31 mouse cellular contexts compared by ENCODE assay signal in genomic region chr6:81910302-81910855, GRCm38 (mm10). TPM values are rescaled to one million over a fixed set of nuclear protein-coding genes. Genes with fewer than 3 reads are reported as not detected.
DNase-seq lines count a peak whose midpoint lies in the region; ATAC-seq and TF ChIP-seq lines count a peak whose summit lies in the region.
"Had no signal": no experiment of that assay in that cellular context is flagged by ENCODE, and none has a peak within 500 bp of the region (broad histone marks: within the 10 kb centered on the region; RNA-seq: fewer than 3 reads in every experiment).

No protein-coding gene starts in this region.

- H3K36me3 ChIP-seq in CH12.LX (replicated peaks in 1 of 2; ENCODE audit: control insufficient read depth in 1 of 2, insufficient read depth in 1 of 2, low read length in 1 of 2) (no peaks in the 10 kb centered on the region), ES-Bruce4 (ENCODE audit: control insufficient read depth, insufficient read depth, low read length, poor library complexity, severe bottlenecking) (no peaks in the 10 kb centered on the region)
- no peaks in the 10 kb centered on the region for H3K36me3 ChIP-seq in hindbrain, embryonic 10.5 days
- H3K36me3 ChIP-seq in midbrain, embryonic 13.5 days: no peaks in the 10 kb centered on the region
- H3K36me3 ChIP-seq: embryonic facial prominence, embryonic 10.5 days; embryonic facial prominence, embryonic 15.5 days; forebrain, embryonic 12.5 days; heart, embryonic 10.5 days; heart, embryonic 15.5 days; hindbrain, embryonic 13.5 days; kidney, embryonic 15.5 days; limb, embryonic 10.5 days; limb, embryonic 15.5 days; liver, embryonic 13.5 days; midbrain, embryonic 12.5 days; stomach, embryonic 15.5 days had no signal

- 87% methylated on average over 25 of the region's 25 CpGs for WGBS in hindbrain, embryonic 10.5 days
- 91% methylated on average over 25 of the region's 25 CpGs for WGBS in midbrain, embryonic 13.5 days

- ATAC-seq in midbrain, embryonic 13.5 days: no peak
- ATAC-seq: CD4-positive, CD25-positive, alpha-beta regulatory T cell, adult 4 months; lung, postnatal 0 days had no signal

- DNase-seq in CH12.LX (ENCODE audit: extremely low read depth) (no peak), ZHBTc4 (ENCODE audit: low read depth, low spot score) (peak; percentile 41)
- DNase-seq in testis, postnatal 10 days (ENCODE audit: low spot score): peak; percentile 33
- DNase-seq in hindbrain, embryonic 10.5 days (ENCODE audit: low spot score): no peak
- no peak for DNase-seq in cerebellum, adult 11 months
- DNase-seq: adrenal gland, adult 8-10 months; cerebellum, adult 9-10 months; gastrocnemius, postnatal 10 days; kidney, adult 11 months; kidney, postnatal 25 days; liver, embryonic 13.5 days; lung, adult 18-20 months; lung, postnatal 4 days; right cerebral cortex, postnatal 25 days; thymus, postnatal 4 days had no signal

- TF ChIP-seq CTCF in CH12.LX (conservative IDR thresholded peaks at IDR 0.05 in 1 of 2, IDR thresholded peaks at IDR 0.05 in 1 of 2; ENCODE audit: low read depth in 2 of 2, low read length in 2 of 2) (peak in 1 of 2 experiments; percentile 30; a peak in 2 of 4 replicates), ES-Bruce4 (IDR thresholded peaks at IDR 0.05; ENCODE audit: low read depth, low read length) (no peak)

- peak; percentile 26 for TF ChIP-seq RAD21 in CH12.LX (IDR thresholded peaks at IDR 0.05; ENCODE audit: low read depth, low read length)

- H3K9me3 ChIP-seq in CH12.LX (replicated peaks; ENCODE audit: low read length) (peaks cover 2% of the 10 kb centered on the region), ES-Bruce4 (replicated peaks; ENCODE audit: control insufficient read depth, insufficient read depth, low read length, poor library complexity, severe bottlenecking) (no peaks in the 10 kb centered on the region)
- H3K9me3 ChIP-seq in hindbrain, embryonic 10.5 days: no peaks in the 10 kb centered on the region
- H3K9me3 ChIP-seq in midbrain, embryonic 13.5 days: no peaks in the 10 kb centered on the region
- H3K9me3 ChIP-seq: embryonic facial prominence, embryonic 10.5 days; embryonic facial prominence, embryonic 15.5 days; forebrain, embryonic 12.5 days; heart, embryonic 10.5 days; heart, embryonic 15.5 days; hindbrain, embryonic 13.5 days; kidney, embryonic 15.5 days; limb, embryonic 10.5 days; limb, embryonic 15.5 days; liver, embryonic 13.5 days; megakaryocyte, embryonic 14.5 days; midbrain, embryonic 12.5 days; stomach, embryonic 15.5 days had no signal

- no peak overlapping the region for H3K9ac ChIP-seq in CH12.LX (ENCODE audit: insufficient read depth, low read depth)
- no peak overlapping the region for H3K9ac ChIP-seq in ES-Bruce4 (ENCODE audit: low read depth, poor library complexity, severe bottlenecking)
- H3K9ac ChIP-seq in midbrain, embryonic 13.5 days (replicated peaks): no peak overlapping the region
- H3K9ac ChIP-seq: embryonic facial prominence, embryonic 15.5 days; forebrain, embryonic 12.5 days; heart, embryonic 15.5 days; hindbrain, embryonic 13.5 days; kidney, embryonic 15.5 days; limb, embryonic 15.5 days; liver, embryonic 13.5 days; midbrain, embryonic 12.5 days; stomach, embryonic 15.5 days had no signal

- H3K27me3 ChIP-seq in CH12.LX (replicated peaks): peaks cover 9% of the 10 kb centered on the region
- H3K27me3 ChIP-seq in ES-Bruce4 (ENCODE audit: control insufficient read depth, insufficient read depth, low read length, poor library complexity, severe bottlenecking): no peaks in the 10 kb centered on the region
- no peaks in the 10 kb centered on the region for H3K27me3 ChIP-seq in hindbrain, embryonic 10.5 days (ENCODE audit: insufficient read depth, poor library complexity, severe bottlenecking)
- H3K27me3 ChIP-seq in midbrain, embryonic 13.5 days: no peaks in the 10 kb centered on the region
- H3K27me3 ChIP-seq: embryonic facial prominence, embryonic 15.5 days; forebrain, embryonic 12.5 days; heart, embryonic 15.5 days; hindbrain, embryonic 13.5 days; kidney, embryonic 15.5 days; limb, embryonic 15.5 days; liver, embryonic 13.5 days; midbrain, embryonic 12.5 days; stomach, embryonic 15.5 days had no signal

- H3K4me3 ChIP-seq in CH12.LX (replicated peaks in 1 of 3; ENCODE audit: low read depth in 2 of 3, low read length in 2 of 3, poor library complexity in 1 of 3): no peak overlapping the region
- peak overlapping the region; percentile 35 for H3K4me3 ChIP-seq in ES-Bruce4 (ENCODE audit: low read depth, low read length)
- H3K4me3 ChIP-seq in hindbrain, embryonic 10.5 days: no peak overlapping the region
- H3K4me3 ChIP-seq in midbrain, embryonic 13.5 days (replicated peaks): no peak overlapping the region
- H3K4me3 ChIP-seq: embryonic facial prominence, embryonic 10.5 days; embryonic facial prominence, embryonic 15.5 days; forebrain, embryonic 12.5 days; heart, embryonic 10.5 days; heart, embryonic 15.5 days; hindbrain, embryonic 13.5 days; kidney, embryonic 15.5 days; limb, embryonic 10.5 days; limb, embryonic 15.5 days; liver, embryonic 13.5 days; megakaryocyte, embryonic 14.5 days; midbrain, embryonic 12.5 days; stomach, embryonic 15.5 days had no signal

- H3K79me2 ChIP-seq in CH12.LX (replicated peaks; ENCODE audit: control insufficient read depth, extremely low read depth, insufficient read depth, poor library complexity, severe bottlenecking): no peaks in the 10 kb centered on the region

- H3K4me1 ChIP-seq in CH12.LX (ENCODE audit: control insufficient read depth in 1 of 2, insufficient read depth in 2 of 2) (no peaks in the 10 kb centered on the region), ES-Bruce4 (ENCODE audit: control insufficient read depth, insufficient read depth, low read length) (no peaks in the 10 kb centered on the region)
- no peaks in the 10 kb centered on the region for H3K4me1 ChIP-seq in hindbrain, embryonic 10.5 days (replicated peaks)
- H3K4me1 ChIP-seq in midbrain, embryonic 13.5 days (replicated peaks): no peaks in the 10 kb centered on the region
- H3K4me1 ChIP-seq: embryonic facial prominence, embryonic 10.5 days; embryonic facial prominence, embryonic 15.5 days; forebrain, embryonic 12.5 days; heart, embryonic 10.5 days; heart, embryonic 15.5 days; hindbrain, embryonic 13.5 days; kidney, embryonic 15.5 days; limb, embryonic 10.5 days; limb, embryonic 15.5 days; liver, embryonic 13.5 days; megakaryocyte, embryonic 14.5 days; midbrain, embryonic 12.5 days; stomach, embryonic 15.5 days had no signal

- dilution Hi-C loops in CH12.LX (cut with MboI; ENCODE audit: extremely low pct_ligation_motif_present, extremely low pct_unique_long_range_greater_than_20kb, low sequenced_read_pairs): no loop called here

- H3K27ac ChIP-seq in CH12.LX (ENCODE audit: insufficient read depth, low read depth) (no peak overlapping the region), ES-Bruce4 (ENCODE audit: insufficient read depth, low read length) (no peak overlapping the region)
- no peak overlapping the region for H3K27ac ChIP-seq in hindbrain, embryonic 10.5 days
- no peak overlapping the region for H3K27ac ChIP-seq in midbrain, embryonic 13.5 days
- H3K27ac ChIP-seq: embryonic facial prominence, embryonic 10.5 days; embryonic facial prominence, embryonic 15.5 days; forebrain, embryonic 12.5 days; heart, embryonic 10.5 days; heart, embryonic 15.5 days; hindbrain, embryonic 13.5 days; kidney, embryonic 15.5 days; limb, embryonic 10.5 days; limb, embryonic 15.5 days; liver, embryonic 13.5 days; midbrain, embryonic 12.5 days; stomach, embryonic 15.5 days had no signal

- in situ Hi-C loops in CH12.LX (cut with MboI; ENCODE audit: low pct_ligation_motif_present, low pct_unique_long_range_greater_than_20kb, low sequenced_read_pairs): no loop called here

- H3K4me2 ChIP-seq in CH12.LX (ENCODE audit: insufficient read depth, low read depth, poor library complexity, severe bottlenecking): no peak overlapping the region
- no peak overlapping the region for H3K4me2 ChIP-seq in midbrain, embryonic 13.5 days (replicated peaks)
- H3K4me2 ChIP-seq: embryonic facial prominence, embryonic 15.5 days; forebrain, embryonic 12.5 days; heart, embryonic 15.5 days; hindbrain, embryonic 13.5 days; kidney, embryonic 15.5 days; limb, embryonic 15.5 days; liver, embryonic 13.5 days; midbrain, embryonic 12.5 days; stomach, embryonic 15.5 days had no signal

- TF ChIP-seq EP300 in CH12.LX (IDR thresholded peaks at IDR 0.05; ENCODE audit: low read length) (no peak), ES-Bruce4 (IDR thresholded peaks at IDR 0.05; ENCODE audit: insufficient read depth, low read depth, low read length) (no peak)

- TF ChIP-seq POLR2A in CH12.LX (IDR thresholded peaks at IDR 0.05; ENCODE audit: low read depth, low read length) (no peak), ES-Bruce4 (IDR thresholded peaks at IDR 0.05; ENCODE audit: insufficient read depth, low read length) (no peak)

TF ChIP-seq in CH12.LX, 34 proteins besides CTCF, POLR2A, EP300 and RAD21:
- TF ChIP-seq MEF2A (IDR thresholded peaks at IDR 0.05; ENCODE audit: borderline replicate concordance, low read depth, low read length) (no peak), KAT2A (IDR thresholded peaks at IDR 0.05; ENCODE audit: insufficient replicate concordance, low read length) (no peak)

RNA-seq across cellular contexts. Expression of gene Gcfc2, which starts 13.1 kb away (rescaled TPM):
- total RNA-seq in CH12.LX (2012; rRNA removed): 11.3 and 13.5 TPM in 2 replicates
- total RNA-seq in CH12.LX (2014; rRNA removed): 14.6 and 17.6 TPM in 2 replicates
- 15.4 and 17.6 TPM in 2 replicates for polyA plus RNA-seq in CH12.LX (2012; ENCODE audit: insufficient read length, low read depth)
- polyA plus RNA-seq in ES-Bruce4 (2011; ENCODE audit: insufficient read depth, insufficient read length, low read depth, missing spikeins): 27.8 and 31.6 TPM in 2 replicates
- 8.6 and 11.6 TPM in 2 replicates for polyA plus RNA-seq in hindbrain, embryonic 10.5 days (2016; fragmentation: Nextera tagmentation; extraction: Ambion mirVana)
- 8.5 and 9.6 TPM in 2 replicates for polyA plus RNA-seq in midbrain, embryonic 13.5 days (2015; fragmentation: Nextera tagmentation; extraction: Ambion mirVana)

RNA-seq across cellular contexts. Expression of gene Mrpl19, which starts 55.4 kb away (rescaled TPM):
- 27.2 and 30.2 TPM in 2 replicates for total RNA-seq in CH12.LX (2012; rRNA removed)
- total RNA-seq in CH12.LX (2014; rRNA removed): 54.0 and 57.6 TPM in 2 replicates
- polyA plus RNA-seq in CH12.LX (2012; ENCODE audit: insufficient read length, low read depth): 96.2 and 104 TPM in 2 replicates
- 20.9 and 26.3 TPM in 2 replicates for polyA plus RNA-seq in ES-Bruce4 (2011; ENCODE audit: insufficient read depth, insufficient read length, low read depth, missing spikeins)
- polyA plus RNA-seq in hindbrain, embryonic 10.5 days (2016; fragmentation: Nextera tagmentation; extraction: Ambion mirVana): 59.2 and 62.2 TPM in 2 replicates
- polyA plus RNA-seq in midbrain, embryonic 13.5 days (2015; fragmentation: Nextera tagmentation; extraction: Ambion mirVana): 41.9 and 49.5 TPM in 2 replicates

Comparison
In these comparisons a context has a peak if more than half of its experiments do, and no peak if none do; other contexts are left out.
1. DNase-seq: peak in ZHBTc4 (single experiment) and testis, postnatal 10 days (single experiment); none in CH12.LX (single experiment), hindbrain, embryonic 10.5 days (single experiment) and cerebellum, adult 11 months (single experiment).